Mouse (Mus musculus): Measurements from ENCODE around the gene Zfp292. TPM values are rescaled to one million over a fixed set of nuclear protein-coding genes. Genes with fewer than 3 reads are reported as not detected.
A peak's percentile ranks its signal among the peaks of the same experiment; 100 is the strongest.
"Not testable (repeated sequence)": the region's sequence is repeated elsewhere in the genome, so short reads cannot be mapped to it uniquely, and the experiment has no call there.

Gene Zfp292
- 1 to 10 TPM; 8.3 to 9.6 (median 9.4) TPM for total RNA-seq (2022)

GRCm38 (mm10) chr4:34882818-34883217 lies at the start of gene Zfp292:
Gene Zfp292 (minus strand): TSS chr4:34882960.
- DNase-seq (ENCODE audit: low spot score in 2 of 2) = peak; percentile 86 to 88

- DNase-seq (ENCODE audit: low spot score in 2 of 2) = not testable (repeated sequence)
Measured at GRCm38 (mm10) chr4:34928386-34928785, 45.6 kb upstream of the Zfp292 start.

- no peak for DNase-seq (ENCODE audit: low spot score in 2 of 2)
Measured at GRCm38 (mm10) chr4:34922177-34922870, 39.6 kb upstream of the Zfp292 start.

GRCm38 (mm10) chr4:34917400-34917799 lies 34.6 kb upstream of the Zfp292 start:
- DNase-seq (ENCODE audit: low spot score in 2 of 2) = no peak

GRCm38 (mm10) chr4:34912171-34912570 lies 29.4 kb upstream of the Zfp292 start:
- DNase-seq (ENCODE audit: low spot score in 2 of 2) = no peak

- DNase-seq (ENCODE audit: low spot score in 2 of 2) = no peak
Measured at GRCm38 (mm10) chr4:34911401-34911800, 28.6 kb upstream of the Zfp292 start.

GRCm38 (mm10) chr4:34908127-34908526 lies 25.4 kb upstream of the Zfp292 start:
- DNase-seq (ENCODE audit: low spot score in 2 of 2) = no peak

- no peak for DNase-seq (ENCODE audit: low spot score in 2 of 2)
Measured at GRCm38 (mm10) chr4:34907026-34907425, 24.3 kb upstream of the Zfp292 start.

- DNase-seq (ENCODE audit: low spot score in 2 of 2) = no peak
Measured at GRCm38 (mm10) chr4:34906151-34906550, 23.4 kb upstream of the Zfp292 start.

GRCm38 (mm10) chr4:34905396-34905795 lies 22.6 kb upstream of the Zfp292 start:
- DNase-seq (ENCODE audit: low spot score in 2 of 2) = no peak

- DNase-seq (ENCODE audit: low spot score in 2 of 2) = not testable (repeated sequence)
Measured at GRCm38 (mm10) chr4:34901582-34901981, 18.8 kb upstream of the Zfp292 start.

- no peak for DNase-seq (ENCODE audit: low spot score in 2 of 2)
Measured at GRCm38 (mm10) chr4:34901166-34901565, 18.4 kb upstream of the Zfp292 start.

- no peak for DNase-seq (ENCODE audit: low spot score in 2 of 2)
Measured at GRCm38 (mm10) chr4:34900155-34900554, 17.4 kb upstream of the Zfp292 start.

GRCm38 (mm10) chr4:34899322-34899721 lies 16.6 kb upstream of the Zfp292 start:
- no peak for DNase-seq (ENCODE audit: low spot score in 2 of 2)

- no peak for DNase-seq (ENCODE audit: low spot score in 2 of 2)
Measured at GRCm38 (mm10) chr4:34898497-34898896, 15.7 kb upstream of the Zfp292 start.

GRCm38 (mm10) chr4:34893479-34893878 lies 10.7 kb upstream of the Zfp292 start, which contains the start of gene Cga:
Gene Cga (plus strand): TSS chr4:34893779.
- no peak for DNase-seq (ENCODE audit: low spot score in 2 of 2)

- no peak for DNase-seq (ENCODE audit: low spot score in 2 of 2)
Measured at GRCm38 (mm10) chr4:34889812-34890185, 7.0 kb upstream of the Zfp292 start.

- no peak for DNase-seq (ENCODE audit: low spot score in 2 of 2)
Measured at GRCm38 (mm10) chr4:34889101-34889811, 6.5 kb upstream of the Zfp292 start.

GRCm38 (mm10) chr4:34887295-34887694 lies 4.5 kb upstream of the Zfp292 start:
- no peak for DNase-seq (ENCODE audit: low spot score in 2 of 2)

GRCm38 (mm10) chr4:34886490-34887111 lies 3.8 kb upstream of the Zfp292 start:
- peak; percentile 66 to 71 for DNase-seq (ENCODE audit: low spot score in 2 of 2)

- no peak for DNase-seq (ENCODE audit: low spot score in 2 of 2)
Measured at GRCm38 (mm10) chr4:34885631-34886351, 3.0 kb upstream of the Zfp292 start.

All from gastrocnemius, adult 8-10 months (tissue).